ENCODE assay signal across 10 mouse cellular contexts in the genomic region with DNA sequence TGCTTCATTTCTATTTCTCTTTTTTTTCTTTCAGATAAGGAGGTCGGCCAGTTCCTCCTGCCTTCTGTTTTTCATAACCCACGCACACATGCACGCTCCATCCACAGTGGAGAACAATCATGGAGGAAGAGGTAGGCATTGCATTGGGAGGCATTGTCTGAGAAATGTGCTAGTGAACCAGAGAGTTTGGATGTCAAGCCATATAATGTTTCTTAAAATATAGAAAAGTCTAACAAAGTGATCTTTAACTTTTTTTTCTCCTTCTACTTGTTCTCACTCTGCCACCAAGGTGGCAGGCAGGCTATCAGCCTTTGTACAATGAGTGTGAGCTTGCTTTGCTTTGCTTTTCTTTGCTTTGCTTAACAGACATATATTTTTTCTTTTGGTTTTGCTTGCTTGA. TPM values are rescaled to one million over a fixed set of nuclear protein-coding genes. Genes with fewer than 3 reads are reported as not detected.
DNase-seq lines count a peak whose midpoint lies in the region; ATAC-seq lines count a peak whose summit lies in the region.
"Had no signal": no experiment of that assay in that cellular context is flagged by ENCODE, and none has a peak within 500 bp of the region (broad histone marks: within the 10 kb centered on the region; RNA-seq: fewer than 3 reads in every experiment).

No protein-coding gene starts in this region.

- no peaks in the 10 kb centered on the region for H3K27me3 ChIP-seq in heart, embryonic 10.5 days (ENCODE audit: insufficient read depth, poor library complexity, severe bottlenecking)
- H3K27me3 ChIP-seq in limb, embryonic 10.5 days (ENCODE audit: low read depth, poor library complexity, severe bottlenecking): no peaks in the 10 kb centered on the region
- H3K27me3 ChIP-seq: neural tube, embryonic 12.5 days had no signal

- DNase-seq in heart, embryonic 10.5 days (ENCODE audit: low spot score): peak; percentile 90
- no peak for DNase-seq in heart, postnatal 4 days
- peak; percentile 61 for DNase-seq in CD4-positive helper T cell, adult 2 months (ENCODE audit: low read depth, low spot score)
- peak; percentile 50 for DNase-seq in c-Kit-positive CD71-negative TER-119-negative erythroid progenitor cells, embryonic 14.5 days (ENCODE audit: low read depth)
- DNase-seq in limb, embryonic 10.5 days (ENCODE audit: low spot score): peak; percentile 68
- DNase-seq in adrenal gland, postnatal 25 days: no peak
- DNase-seq in left cerebral cortex, adult 18-20 months (ENCODE audit: low spot score in 2 of 2): no peak
- DNase-seq: cerebellum, adult 11-12 months had no signal

- H3K36me3 ChIP-seq in heart, embryonic 10.5 days: no peaks in the 10 kb centered on the region
- no peaks in the 10 kb centered on the region for H3K36me3 ChIP-seq in limb, embryonic 10.5 days
- H3K36me3 ChIP-seq: neural tube, embryonic 12.5 days had no signal

- 44% methylated on average over 3 of the region's 3 CpGs for WGBS in heart, embryonic 10.5 days
- 49% methylated on average over 3 of the region's 3 CpGs for WGBS in limb, embryonic 10.5 days

- H3K9me3 ChIP-seq in heart, embryonic 10.5 days: 0 out of 2 replicates have a peak, but pooled peaks cover 2% of the 10 kb centered on the region
- no peaks in the 10 kb centered on the region for H3K9me3 ChIP-seq in limb, embryonic 10.5 days (replicated peaks)
- H3K9me3 ChIP-seq: neural tube, embryonic 12.5 days had no signal

- no peak overlapping the region for H3K4me3 ChIP-seq in heart, embryonic 10.5 days
- H3K4me3 ChIP-seq in limb, embryonic 10.5 days: no peak overlapping the region
- H3K4me3 ChIP-seq: neural tube, embryonic 12.5 days had no signal

- ATAC-seq in inflammation-experienced regulatory T-cells, adult 6 months: no peak

- H3K27ac ChIP-seq in heart, embryonic 10.5 days: no peak overlapping the region
- H3K27ac ChIP-seq in limb, embryonic 10.5 days: no peak overlapping the region
- H3K27ac ChIP-seq: neural tube, embryonic 12.5 days had no signal

- no peaks in the 10 kb centered on the region for H3K4me1 ChIP-seq in heart, embryonic 10.5 days
- no peaks in the 10 kb centered on the region for H3K4me1 ChIP-seq in limb, embryonic 10.5 days
- H3K4me1 ChIP-seq: neural tube, embryonic 12.5 days had no signal

RNA-seq across cellular contexts. Expression of gene Polr3k, which starts 53.7 kb away (rescaled TPM):
- polyA plus RNA-seq in heart, embryonic 10.5 days (2016; fragmentation: Nextera tagmentation; extraction: Ambion mirVana): 63.4 and 74.1 TPM in 2 replicates
- 10 to 100 TPM; 16.3 to 19.1 TPM for total RNA-seq in heart, postnatal 4 days (2021)
- polyA plus RNA-seq in limb, embryonic 10.5 days (2016; fragmentation: Nextera tagmentation; extraction: Ambion mirVana): 101 and 105 TPM in 2 replicates
- polyA plus RNA-seq in inflammation-experienced regulatory T-cells, adult 6 months (2017; shearing (Covaris generic)): 10 to 100 TPM; 54.0 to 90.7 (median 61.8) TPM
- 16.0 and 19.8 TPM in 2 replicates for total RNA-seq in adrenal gland, postnatal 25 days (2021)
- 10 to 100 TPM; 28.5 to 31.9 TPM for total RNA-seq in left cerebral cortex, adult 18-20 months (2021)

Comparison
In these comparisons a context has a peak if more than half of its experiments do, and no peak if none do; other contexts are left out.
1. DNase-seq: peak in heart, embryonic 10.5 days (single experiment), CD4-positive helper T cell, adult 2 months (single experiment), c-Kit-positive CD71-negative TER-119-negative erythroid progenitor cells, embryonic 14.5 days (single experiment) and limb, embryonic 10.5 days (single experiment); none in heart, postnatal 4 days (single experiment), adrenal gland, postnatal 25 days (single experiment) and left cerebral cortex, adult 18-20 months (0 of 2).